Mouse (Mus musculus) olfactory bulb, adult 2 months (tissue): ENCODE data around the gene Paqr4.

Source experiments
- CTCF ChIP-seq: fragments of 200-500 bp; IDR thresholded peaks from 2 replicates; pipeline ENCODE4 v1.5.1; 2012; ENCODE audit warnings: low read depth, mild to moderate bottlenecking, low read length, moderate library complexity; ENCODE audit not compliant: insufficient read depth
- POLR2A ChIP-seq: fragments of 200-500 bp; IDR thresholded peaks from 2 replicates; pipeline ENCODE4 v1.6.1; 2012; ENCODE audit warnings: mild to moderate bottlenecking, low read depth, low read length, moderate library complexity; ENCODE audit not compliant: insufficient read depth

DNA sequence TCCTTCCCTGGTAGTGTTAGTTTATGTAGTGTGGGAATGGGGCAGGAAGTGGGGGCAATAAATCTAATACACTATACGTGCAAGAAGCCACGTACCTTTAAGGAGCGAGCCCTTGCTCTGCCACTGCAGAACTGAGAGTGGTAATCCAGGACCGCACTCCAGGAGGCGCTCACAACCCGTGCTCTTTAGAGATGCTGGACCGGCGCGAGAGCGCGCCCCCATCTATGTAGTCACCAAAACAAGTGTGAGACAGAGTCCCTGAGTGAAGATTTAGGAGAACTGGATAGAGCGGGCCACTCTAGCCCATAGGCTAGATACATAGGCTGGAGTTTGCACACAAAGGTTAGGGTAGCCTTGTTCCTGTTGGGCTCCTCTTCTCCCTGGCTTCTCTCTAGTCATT, 33.4 kb upstream of the Paqr4 start:
- TF ChIP-seq CTCF = peak; percentile 71
- TF ChIP-seq POLR2A = no peak
